Mouse (Mus musculus) thymus, postnatal 25 days (tissue): Measurements from ENCODE around the gene Smc4.
"Not testable (repeated sequence)": the region's sequence is repeated elsewhere in the genome, so short reads cannot be mapped to it uniquely, and the experiment has no call there.

Source experiments
- DNase-seq: peaks from one replicate; pipeline ENCODE4 v3.0.0; 2022

Smc4 gene

GRCm38 (mm10) chr3:69018635-69019034 is 14.1 kb downstream of the Smc4 start:
- not testable (repeated sequence) for DNase-seq

- peak; percentile 53 for DNase-seq
Observed at GRCm38 (mm10) chr3:69020285-69020684, 15.7 kb downstream of the Smc4 start.

- no peak for DNase-seq
Observed at GRCm38 (mm10) chr3:69020764-69021163, 16.2 kb downstream of the Smc4 start.

- DNase-seq, result no peak
Observed at GRCm38 (mm10) chr3:69026133-69026783, 21.7 kb downstream of the Smc4 start.

- DNase-seq, result no peak
Observed at GRCm38 (mm10) chr3:69040105-69040504, 35.6 kb downstream of the Smc4 start.

- DNase-seq, result no peak
Observed at GRCm38 (mm10) chr3:69041298-69041697, 36.8 kb downstream of the Smc4 start.

GRCm38 (mm10) chr3:69044167-69044591 is 39.6 kb downstream of the Smc4 start:
- DNase-seq, result no peak

- DNase-seq, result peak; percentile 93
Observed at GRCm38 (mm10) chr3:69044645-69045399, 40.3 kb downstream of the Smc4 start, which contains the start of gene Trim59. Gene Trim59, minus strand, starts transcription at chr3:69044755.

GRCm38 (mm10) chr3:69045400-69045703 is 40.8 kb downstream of the Smc4 start:
- no peak for DNase-seq

GRCm38 (mm10) chr3:69045750-69046149 is 41.2 kb downstream of the Smc4 start:
- DNase-seq, result no peak

- no peak for DNase-seq
Observed at GRCm38 (mm10) chr3:69046509-69046908, 42.0 kb downstream of the Smc4 start.

GRCm38 (mm10) chr3:69047684-69048083 is 43.1 kb downstream of the Smc4 start:
- DNase-seq, result no peak

- no peak for DNase-seq
Observed at GRCm38 (mm10) chr3:69049011-69049410, 44.5 kb downstream of the Smc4 start.

- DNase-seq, result no peak
Observed at GRCm38 (mm10) chr3:69051894-69052293, 47.4 kb downstream of the Smc4 start.

GRCm38 (mm10) chr3:69054760-69055432 is 50.4 kb downstream of the Smc4 start:
- no peak for DNase-seq

GRCm38 (mm10) chr3:69055871-69056270 is 51.3 kb downstream of the Smc4 start:
- DNase-seq, result no peak

GRCm38 (mm10) chr3:69060672-69061071 is 56.1 kb downstream of the Smc4 start:
- no peak for DNase-seq

- DNase-seq, result no peak
Observed at GRCm38 (mm10) chr3:69062764-69063163, 58.2 kb downstream of the Smc4 start.

GRCm38 (mm10) chr3:69064005-69064404 is 59.5 kb downstream of the Smc4 start:
- no peak for DNase-seq
